Mouse (Mus musculus) kidney, embryonic 16.5 days (tissue): ENCODE results near the gene Poll. TPM values are rescaled to one million over a fixed set of nuclear protein-coding genes. Genes with fewer than 3 reads are reported as not detected.

Experiments
- ATAC-seq: fragments of 200-750 bp; cut with Nextera tagmentation; 2 replicates; pipeline ENCODE4 v1.8.0; 2017; ENCODE audit warnings: moderate TSS enrichment; ENCODE audit not compliant: low FRiP score, low TSS enrichment
- H3K27ac ChIP-seq: fragments of 300-500 bp; sonication (generic); 2 replicates; pipeline ENCODE4 v1.5.1; 2014; ENCODE audit warnings: low read length
- H3K27me3 ChIP-seq: fragments of 300-500 bp; sonication (generic); 2 replicates; pipeline ENCODE4 v1.6.1; 2014; ENCODE audit warnings: low read length, control low read depth, mixed read lengths; ENCODE audit not compliant: insufficient read depth
- H3K36me3 ChIP-seq: fragments of 300-500 bp; sonication (generic); 2 replicates; pipeline ENCODE4 v1.6.1; 2014; ENCODE audit warnings: low read length, control low read depth, mixed read lengths; ENCODE audit not compliant: insufficient read depth
- H3K4me1 ChIP-seq: fragments of 300-500 bp; sonication (generic); 2 replicates; pipeline ENCODE4 v1.6.1; 2014; ENCODE audit warnings: low read length, control low read depth, mixed read lengths; ENCODE audit not compliant: insufficient read depth
- H3K4me2 ChIP-seq: fragments of 300-500 bp; sonication (generic); replicated peaks from 2 replicates; pipeline ENCODE4 v1.6.1; 2014; ENCODE audit warnings: low read depth, low read length
- H3K4me3 ChIP-seq: fragments of 300-500 bp; sonication (generic); 2 replicates; pipeline ENCODE4 v1.5.1; 2014; ENCODE audit warnings: mild to moderate bottlenecking, low read length
- H3K9ac ChIP-seq: fragments of 300-500 bp; sonication (generic); replicated peaks from 2 replicates; pipeline ENCODE4 v1.6.1; 2014; ENCODE audit warnings: low read length
- H3K9me3 ChIP-seq: fragments of 300-500 bp; sonication (generic); 2 replicates; pipeline ENCODE4 v1.6.1; 2016; ENCODE audit warnings: low read length, control low read depth
- WGBS: fragments of 180-500 bp; shearing (Covaris S2); extraction: QIAGEN DNeasy Blood & Tissue Kit; methylation state at CpG from one replicate; pipeline ENCODE4 v1.1.7; 2014; 5-methylcytosine and 5-hydroxymethylcytosine counted together
- polyA plus RNA-seq: library from polyadenylated mRNA; unstranded; fragments of >200 nt; fragmentation: Nextera tagmentation; extraction: Ambion mirVana; gene quantifications from 2 replicates; pipeline ENCODE4 v1.2.1, GENCODE M21; 2015

Poll gene
- polyA plus RNA-seq, 1 experiment from 2014 or later, result 20.4 TPM

- Histone ChIP-seq H3K27ac (no peak overlapping the region), H3K9me3 (no peaks in the 10 kb centered on the region), H3K4me2 (no peak overlapping the region), H3K27me3 (no peaks in the 10 kb centered on the region), H3K4me3 (no peak overlapping the region), H3K4me1 (peaks cover 37% of the 10 kb centered on the region), H3K9ac (no peak overlapping the region), H3K36me3 (peaks cover 22% of the 10 kb centered on the region)
- ATAC-seq, result no peak
- WGBS, result 88% methylated on average over 7 of the region's 7 CpGs
Measured at GRCm38 (mm10) chr19:45579416-45579815, 19.1 kb upstream of the Poll start.

DNA sequence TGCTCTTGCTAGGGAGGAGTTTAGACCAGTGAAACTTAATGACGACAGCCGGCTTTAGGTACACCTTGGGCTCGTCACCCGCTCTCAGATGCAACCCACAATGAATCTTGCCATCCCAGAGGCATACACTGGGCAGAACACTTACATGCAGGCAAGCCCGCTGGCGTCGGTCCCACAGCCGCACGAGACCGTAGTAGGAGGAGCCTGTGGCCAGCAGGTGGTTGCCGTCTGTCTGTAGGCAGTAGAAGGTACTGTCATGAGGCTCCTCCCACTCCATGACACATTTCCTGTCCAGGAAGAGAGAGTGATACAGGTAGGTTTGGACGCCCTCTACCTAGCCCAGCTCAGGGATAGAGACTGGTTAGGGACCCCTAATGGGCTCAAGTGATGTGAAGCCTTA is 18.6 kb upstream of the Poll start:
- ATAC-seq, result no peak
- Histone ChIP-seq H3K9me3 (no peaks in the 10 kb centered on the region), H3K27me3 (no peaks in the 10 kb centered on the region), H3K4me2 (no peak overlapping the region), H3K4me1 (peaks cover 41% of the 10 kb centered on the region), H3K36me3 (peaks cover 22% of the 10 kb centered on the region), H3K27ac (no peak overlapping the region), H3K4me3 (no peak overlapping the region), H3K9ac (no peak overlapping the region)
- WGBS, result 84% methylated on average over 12 of the region's 12 CpGs

GRCm38 (mm10) chr19:45577141-45577750 is 16.9 kb upstream of the Poll start:
- 67% methylated on average over 14 of the region's 14 CpGs for WGBS
- H3K36me3 ChIP-seq, result peaks cover 26% of the 10 kb centered on the region
- peaks cover 36% of the 10 kb centered on the region for H3K4me1 ChIP-seq
- no peaks in the 10 kb centered on the region for H3K9me3 ChIP-seq
- no peaks in the 10 kb centered on the region for H3K27me3 ChIP-seq
- H3K27ac ChIP-seq, result no peak overlapping the region
- no peak overlapping the region for H3K4me3 ChIP-seq
- H3K9ac ChIP-seq, result no peak overlapping the region
- no peak overlapping the region for H3K4me2 ChIP-seq
- ATAC-seq, result no peak

DNA sequence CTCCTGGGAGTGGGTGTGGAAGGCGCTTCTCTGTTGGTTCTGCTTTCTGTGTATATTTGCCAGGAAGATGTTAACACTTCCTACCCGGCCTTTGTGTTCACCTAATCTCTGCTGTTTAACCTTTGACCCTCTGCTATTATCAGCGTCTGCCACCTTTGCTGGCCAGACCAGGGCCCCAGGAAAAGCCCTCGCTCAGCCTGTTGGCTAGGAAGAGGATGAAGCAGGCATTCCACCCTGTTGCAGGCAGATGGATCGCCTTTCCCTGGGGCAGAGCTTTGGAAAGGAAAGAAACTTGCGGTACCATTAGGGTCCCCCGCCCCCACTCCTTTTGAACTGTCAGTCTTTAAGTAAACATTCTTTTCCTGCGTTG is 15.3 kb upstream of the Poll start:
- H3K36me3 ChIP-seq, result peaks cover 32% of the 10 kb centered on the region
- no peak for ATAC-seq
- H3K27ac ChIP-seq, result no peak overlapping the region
- 22% methylated on average over 8 of the region's 8 CpGs for WGBS
- H3K27me3 ChIP-seq, result no peaks in the 10 kb centered on the region
- no peak overlapping the region for H3K4me2 ChIP-seq
- no peak overlapping the region for H3K4me3 ChIP-seq
- H3K9ac ChIP-seq, result no peak overlapping the region
- no peaks in the 10 kb centered on the region for H3K9me3 ChIP-seq
- peaks cover 30% of the 10 kb centered on the region for H3K4me1 ChIP-seq

- no peak overlapping the region for H3K27ac ChIP-seq
- no peak for ATAC-seq
Measured at GRCm38 (mm10) chr19:45574941-45575631, 14.8 kb upstream of the Poll start.

DNA sequence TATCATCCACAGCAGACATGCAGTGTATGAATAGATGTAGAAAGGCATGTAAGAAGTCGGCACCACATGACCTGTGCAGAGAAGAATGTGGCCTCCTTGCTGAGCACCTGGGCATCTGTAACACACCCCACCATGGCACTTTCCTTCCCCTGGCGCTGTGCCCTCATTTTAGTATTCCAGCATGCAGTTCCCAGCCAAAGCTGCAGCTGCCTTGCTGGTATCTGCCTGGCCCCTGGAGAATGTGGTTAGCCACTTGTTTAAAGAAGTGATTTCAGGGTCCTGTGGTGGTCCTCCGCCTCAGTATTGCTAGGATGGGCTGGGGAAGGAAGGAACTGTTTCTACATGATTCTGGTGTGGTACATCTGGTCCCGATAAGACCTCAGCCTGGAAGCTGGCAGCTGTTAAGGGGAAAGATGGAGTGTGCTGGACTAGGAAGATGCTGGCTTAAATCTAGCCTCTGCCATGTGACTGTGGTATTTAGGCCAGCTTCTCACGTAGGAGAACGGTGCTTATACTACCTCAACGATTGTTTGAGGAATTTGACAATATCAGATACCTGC is 14.1 kb upstream of the Poll start:
- WGBS, result 76% methylated on average over 7 of the region's 7 CpGs
- H3K4me3 ChIP-seq, result no peak overlapping the region
- ATAC-seq, result no peak
- no peaks in the 10 kb centered on the region for H3K27me3 ChIP-seq
- no peaks in the 10 kb centered on the region for H3K9me3 ChIP-seq
- peaks cover 30% of the 10 kb centered on the region for H3K36me3 ChIP-seq
- H3K27ac ChIP-seq, result no peak overlapping the region
- H3K4me1 ChIP-seq, result peaks cover 29% of the 10 kb centered on the region
- H3K9ac ChIP-seq, result no peak overlapping the region
- H3K4me2 ChIP-seq, result no peak overlapping the region

More at GRCm38 (mm10) chr19:45574941-45575631, 14.8 kb upstream of the Poll start:
- Histone ChIP-seq H3K9ac (no peak overlapping the region), H3K27me3 (no peaks in the 10 kb centered on the region), H3K4me1 (peaks cover 27% of the 10 kb centered on the region), H3K4me3 (no peak overlapping the region), H3K9me3 (no peaks in the 10 kb centered on the region), H3K4me2 (no peak overlapping the region), H3K36me3 (peaks cover 32% of the 10 kb centered on the region)
- 47% methylated on average over 19 of the region's 19 CpGs for WGBS

- H3K9ac ChIP-seq, result no peak overlapping the region
- H3K4me3 ChIP-seq, result no peak overlapping the region
- no peaks in the 10 kb centered on the region for H3K9me3 ChIP-seq
- peak; percentile 59; the same call in 1 of the 2 replicates for ATAC-seq
- no peaks in the 10 kb centered on the region for H3K27me3 ChIP-seq
- no peak overlapping the region for H3K27ac ChIP-seq
- WGBS, result 17% methylated on average over 6 of the region's 6 CpGs
- peaks cover 25% of the 10 kb centered on the region for H3K36me3 ChIP-seq
- no peak overlapping the region for H3K4me2 ChIP-seq
- H3K4me1 ChIP-seq, result peaks cover 29% of the 10 kb centered on the region
Measured at GRCm38 (mm10) chr19:45573861-45574267, 13.5 kb upstream of the Poll start.

DNA sequence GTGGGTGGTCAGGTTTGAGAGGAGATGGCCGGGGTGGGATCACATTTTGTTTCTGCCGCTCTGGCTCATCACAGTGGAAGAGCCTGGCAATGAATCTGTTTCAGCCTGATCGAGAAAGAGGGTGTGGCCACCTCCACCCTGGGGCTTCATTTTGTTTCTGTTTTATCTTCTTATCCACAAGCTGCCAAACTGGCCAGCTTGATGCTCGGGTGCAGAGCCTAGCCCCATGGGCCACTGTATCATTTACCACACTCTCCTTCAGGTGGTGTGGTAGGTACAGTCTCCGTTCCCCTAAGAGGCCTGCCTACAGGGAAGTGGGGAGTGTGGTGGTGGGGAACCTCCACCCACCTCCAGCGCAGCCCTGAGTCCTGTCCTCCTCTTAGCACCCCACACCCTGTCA is 12.7 kb upstream of the Poll start:
- no peak overlapping the region for H3K4me3 ChIP-seq
- H3K4me1 ChIP-seq, result peaks cover 29% of the 10 kb centered on the region
- H3K27me3 ChIP-seq, result no peaks in the 10 kb centered on the region
- no peak overlapping the region for H3K9ac ChIP-seq
- ATAC-seq, result no peak
- H3K9me3 ChIP-seq, result no peaks in the 10 kb centered on the region
- H3K4me2 ChIP-seq, result no peak overlapping the region
- H3K27ac ChIP-seq, result no peak overlapping the region
- 77% methylated on average over 6 of the region's 6 CpGs for WGBS
- peaks cover 17% of the 10 kb centered on the region for H3K36me3 ChIP-seq

DNA sequence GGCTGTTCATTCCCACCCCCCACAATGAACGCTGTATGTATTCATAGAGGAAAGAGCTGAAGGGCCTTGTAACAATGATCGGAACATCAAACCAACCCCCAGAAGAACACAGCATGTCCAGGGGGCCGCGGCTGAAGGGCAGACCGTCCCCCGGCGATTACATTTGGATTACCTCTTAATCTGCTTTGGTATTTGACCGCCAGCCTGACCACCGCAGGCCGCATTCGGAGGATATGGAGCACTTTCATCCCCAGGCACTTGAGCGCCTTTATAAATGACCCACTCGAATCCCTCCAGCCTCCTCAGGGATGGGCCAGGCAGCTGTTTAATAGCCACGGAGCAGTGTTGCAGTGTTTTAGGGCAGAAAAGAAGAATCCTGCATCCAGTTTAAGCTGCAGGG is 7.0 kb upstream of the Poll start:
- no peaks in the 10 kb centered on the region for H3K9me3 ChIP-seq
- no peak overlapping the region for H3K9ac ChIP-seq
- no peak for ATAC-seq
- H3K4me3 ChIP-seq, result no peak overlapping the region
- peaks cover 7% of the 10 kb centered on the region for H3K36me3 ChIP-seq
- no peak overlapping the region for H3K27ac ChIP-seq
- WGBS, result 57% methylated on average over 14 of the region's 14 CpGs
- H3K4me1 ChIP-seq, result peaks cover 25% of the 10 kb centered on the region
- H3K4me2 ChIP-seq, result no peak overlapping the region
- no peaks in the 10 kb centered on the region for H3K27me3 ChIP-seq
